Mouse (Mus musculus): ENCODE measurements around the gene Nebl. TPM values are rescaled to one million over a fixed set of nuclear protein-coding genes. Genes with fewer than 3 reads are reported as not detected.

The Nebl gene
- total and polyA plus RNA-seq, 3 experiments, result 4.7 to 5.4 TPM; not detected in 1

DNA sequence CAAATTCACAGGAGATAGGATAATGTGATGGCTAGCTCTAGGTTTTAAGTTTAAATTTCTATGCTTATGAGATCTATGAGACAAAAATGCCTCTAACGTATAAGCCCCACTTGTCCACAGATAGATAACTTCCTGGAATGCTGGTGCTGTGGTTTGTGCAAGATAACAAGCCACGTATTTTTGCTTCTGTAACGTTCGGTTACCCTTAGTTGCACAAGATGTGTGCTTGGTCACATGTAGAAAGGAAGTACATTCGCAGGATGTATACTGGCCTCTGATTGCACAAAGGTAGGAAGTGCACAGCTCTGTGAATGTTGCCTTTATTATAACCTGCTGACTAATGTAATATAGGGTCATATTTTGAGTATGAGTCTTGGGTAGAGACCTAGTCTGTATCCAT lies 365.6 kb downstream of the Nebl start:
- peaks cover 0 to 49% of the 10 kb centered on the region in 2 experiments; a peak in 2 of 4 replicates for H3K36me3 ChIP-seq (ENCODE audit: control insufficient read depth in 1 of 2, insufficient read depth in 2 of 2, low read length in 2 of 2)
- peak overlapping the region; percentile 99 for H3K27ac ChIP-seq (ENCODE audit: control insufficient read depth, low read depth, low read length)
- DNase-seq (ENCODE audit: low read depth, low spot score), result peak; percentile 92
- H3K9me3 ChIP-seq (replicated peaks; ENCODE audit: insufficient read depth, low read length), result no peaks in the 10 kb centered on the region
- no peaks in the 10 kb centered on the region for H3K27me3 ChIP-seq (ENCODE audit: control insufficient read depth in 1 of 2, insufficient read depth in 2 of 2, low read length in 2 of 2)
- H3K4me3 ChIP-seq (ENCODE audit: control insufficient read depth in 1 of 2, insufficient read depth in 1 of 2, low read depth in 2 of 2, low read length in 2 of 2), result peak overlapping the region in 1 of 2 experiments; percentile 19; a peak in 1 of 4 replicates
- H3K79me2 ChIP-seq (ENCODE audit: control insufficient read depth, insufficient read depth, low read length, poor library complexity), result no peaks in the 10 kb centered on the region
- peak overlapping the region; percentile 41 for H3K9ac ChIP-seq (ENCODE audit: control insufficient read depth, low read depth, low read length, poor library complexity, severe bottlenecking)
- peaks cover 36 to 45% of the 10 kb centered on the region in 2 experiments for H3K4me1 ChIP-seq (ENCODE audit: control insufficient read depth in 1 of 2, insufficient read depth in 2 of 2, low read length in 2 of 2)
- TF ChIP-seq ZKSCAN1 (IDR thresholded peaks at IDR 0.05; ENCODE audit: low read depth, low read length), result 0 out of 2 replicates have a peak, but pooled peaks have one; percentile 36
- no peak for TF ChIP-seq NRF1 (IDR thresholded peaks at IDR 0.05; ENCODE audit: insufficient read depth, low read depth, low read length, poor library complexity, severe bottlenecking)
- TF ChIP-seq GATA1 (IDR thresholded peaks at IDR 0.05; ENCODE audit: low read depth, low read length), result peak; percentile 97
- TF ChIP-seq ELF1 (IDR thresholded peaks at IDR 0.05; ENCODE audit: low read depth, low read length), result peak; percentile 81
- no peak; the same call in 1 of the 2 replicates for TF ChIP-seq CHD2 (IDR thresholded peaks at IDR 0.05; ENCODE audit: low read length)
- peak; percentile 62; the same call in 1 of the 2 replicates for TF ChIP-seq MXI1 (IDR thresholded peaks at IDR 0.05; ENCODE audit: low read depth, low read length)
- TF ChIP-seq JUND (IDR thresholded peaks at IDR 0.05; ENCODE audit: low read depth, low read length), result peak; percentile 23; the same call in 1 of the 2 replicates
- peak; percentile 95 for TF ChIP-seq MYB (IDR thresholded peaks at IDR 0.05; ENCODE audit: low read depth, low read length)
- TF ChIP-seq POLR2A (IDR thresholded peaks at IDR 0.05; ENCODE audit: control insufficient read depth in 1 of 2, insufficient read depth in 1 of 2, low read depth in 1 of 2, low read length in 2 of 2, poor library complexity in 1 of 2), result peak in 1 of 2 experiments; percentile 15; a peak in 1 of 4 replicates
- TF ChIP-seq MEF2A (IDR thresholded peaks at IDR 0.05; ENCODE audit: extremely low read depth, insufficient replicate concordance, low read depth, low read length, poor library complexity, severe bottlenecking), result no peak
- TF ChIP-seq CHD1 (IDR thresholded peaks at IDR 0.05; ENCODE audit: low read depth, low read length), result no peak
- TF ChIP-seq KAT2A (conservative IDR thresholded peaks at IDR 0.05; ENCODE audit: low read depth, low read length), result no peak; the same call in none of the 2 replicates
- TF ChIP-seq TBP (IDR thresholded peaks at IDR 0.05; ENCODE audit: low read depth, low read length), result peak; percentile 58
- TF ChIP-seq MAX (IDR thresholded peaks at IDR 0.05; ENCODE audit: low read length), result peak; percentile 87
- peak; percentile 56; the same call in 1 of the 2 replicates for TF ChIP-seq ZMIZ1 (IDR thresholded peaks at IDR 0.05; ENCODE audit: low read depth, low read length)
- no peak for TF ChIP-seq E2F4 (IDR thresholded peaks at IDR 0.05; ENCODE audit: borderline replicate concordance, low read depth, low read length)
- TF ChIP-seq RAD21 (IDR thresholded peaks at IDR 0.05; ENCODE audit: low read depth, low read length), result no peak
- TF ChIP-seq ZNF384 (IDR thresholded peaks at IDR 0.05; ENCODE audit: low read depth, low read length), result no peak
- TF ChIP-seq SIN3A (IDR thresholded peaks at IDR 0.05; ENCODE audit: low read length), result peak; percentile 96
- peak; percentile 88 for TF ChIP-seq USF1 (IDR thresholded peaks at IDR 0.05; ENCODE audit: low read depth, low read length)
- TF ChIP-seq POLR2AphosphoS2 (IDR thresholded peaks at IDR 0.05; ENCODE audit: low read length), result no peak
- TF ChIP-seq MYC (IDR thresholded peaks at IDR 0.05; ENCODE audit: low read depth, low read length), result peak; percentile 94
- peak; percentile 83 for TF ChIP-seq MAFK (IDR thresholded peaks at IDR 0.05; ENCODE audit: borderline replicate concordance, low read depth, low read length)
- TF ChIP-seq MAZ (IDR thresholded peaks at IDR 0.05; ENCODE audit: low read depth, low read length), result 0 out of 2 replicates have a peak, but pooled peaks have one; percentile 72
- TF ChIP-seq RCOR1 (IDR thresholded peaks at IDR 0.05; ENCODE audit: low read depth, low read length), result peak; percentile 95
- no peak for TF ChIP-seq POLR2AphosphoS5 (IDR thresholded peaks at IDR 0.05; ENCODE audit: borderline replicate concordance, low read depth, low read length)
- no peak for TF ChIP-seq UBTF (IDR thresholded peaks at IDR 0.05; ENCODE audit: borderline replicate concordance, insufficient read depth, low read depth, low read length)
- peak; percentile 56 for TF ChIP-seq TAL1 (IDR thresholded peaks at IDR 0.05; ENCODE audit: low read length)
- no peak for TF ChIP-seq SMC3 (IDR thresholded peaks at IDR 0.05; ENCODE audit: low read depth, low read length)
- TF ChIP-seq GABPA (IDR thresholded peaks at IDR 0.05; ENCODE audit: low read depth, low read length), result no peak
- peak; percentile 89; the same call in 1 of the 2 replicates for TF ChIP-seq BHLHE40 (IDR thresholded peaks at IDR 0.05; ENCODE audit: borderline replicate concordance, low read depth, low read length)
- TF ChIP-seq TCF12 (IDR thresholded peaks at IDR 0.05; ENCODE audit: low read depth, low read length), result peak; percentile 93
- TF ChIP-seq NELFE (IDR thresholded peaks at IDR 0.05; ENCODE audit: low read depth, low read length), result no peak
- no peak for TF ChIP-seq CTCF (IDR thresholded peaks at IDR 0.05 in 2 of 3, conservative IDR thresholded peaks at IDR 0.05 in 1 of 3; ENCODE audit: control insufficient read depth in 1 of 3, insufficient read depth in 1 of 3, low read depth in 2 of 3, low read length in 3 of 3, poor library complexity in 1 of 3, severe bottlenecking in 1 of 3)
- TF ChIP-seq USF2 (IDR thresholded peaks at IDR 0.05; ENCODE audit: borderline replicate concordance in 1 of 2, insufficient read depth in 1 of 2, low read depth in 1 of 2, low read length in 2 of 2), result 0 out of 4 replicates have a peak, but pooled peaks of 1 of the 2 experiments have one; percentile 47
- no peak for TF ChIP-seq ZC3H11A (IDR thresholded peaks at IDR 0.05; ENCODE audit: low read depth, low read length)
- TF ChIP-seq EP300 (IDR thresholded peaks at IDR 0.05; ENCODE audit: low read depth in 1 of 2, low read length in 2 of 2), result peak; percentile 97 to 99
